Mouse (Mus musculus): Measurements from ENCODE around the gene Trim30b.
"Not testable (repeated sequence)": the region's sequence is repeated elsewhere in the genome, so short reads cannot be mapped to it uniquely, and the experiment has no call there.

Gene Trim30b

DNA sequence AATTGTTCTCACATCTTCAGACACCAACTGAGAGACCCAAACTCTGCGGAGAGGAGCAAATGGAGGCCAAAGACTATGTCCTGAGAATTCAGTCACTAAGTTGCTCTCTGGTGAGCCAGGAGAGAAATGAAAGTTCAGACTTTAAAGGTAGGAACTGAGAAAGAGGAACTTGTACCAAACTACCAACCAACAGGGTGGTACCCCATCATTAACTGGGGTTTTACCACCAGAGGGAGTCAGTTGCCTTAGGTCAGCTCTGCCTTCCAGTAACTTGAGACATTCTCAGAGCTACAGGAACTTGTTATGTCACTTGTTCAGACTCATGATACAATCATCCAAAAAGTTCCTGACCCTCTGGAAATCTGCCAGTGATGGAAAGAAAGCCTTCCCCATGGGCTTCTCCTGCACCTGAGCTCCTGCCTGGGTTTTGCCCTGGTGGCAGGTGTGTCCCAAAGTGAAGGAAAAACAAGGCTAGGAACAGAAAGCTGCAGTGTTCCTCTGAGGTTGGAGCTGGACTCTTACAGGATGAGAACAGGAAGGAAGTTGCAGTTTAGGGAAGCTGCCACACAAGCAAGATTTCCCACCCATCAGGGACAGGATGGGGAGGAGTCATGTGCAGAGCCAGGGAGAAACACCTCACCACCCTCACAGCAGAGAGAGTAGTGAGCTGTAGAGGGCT is at the start of gene Trim30b:
TSS of gene Trim30b (minus strand) at position 149 of the 679 bp plus-strand sequence.
- DNase-seq, result no peak

DNA sequence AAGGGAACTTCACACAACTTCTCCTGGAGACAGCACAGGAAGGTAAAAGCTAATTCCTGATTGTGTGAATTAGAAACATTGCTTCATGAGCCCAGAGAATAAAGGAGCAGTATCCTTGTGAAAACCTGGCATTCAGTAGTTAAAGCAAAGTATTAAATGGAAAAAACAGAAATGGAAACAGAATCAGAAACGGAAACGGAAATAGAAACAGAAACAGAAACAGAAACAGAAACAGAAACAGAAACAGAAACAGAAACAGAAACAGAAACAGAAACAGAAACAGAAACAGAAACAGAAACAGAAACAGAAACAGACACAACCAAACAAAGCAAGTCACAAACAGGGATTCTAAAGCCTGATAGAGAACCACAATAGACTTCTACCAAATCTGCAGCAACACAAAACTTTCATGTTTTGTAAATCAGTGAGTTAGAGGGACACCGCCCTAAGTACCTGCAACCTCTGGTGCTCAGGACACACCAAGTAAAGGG is 34.8 kb upstream of the Trim30b start:
- no peak for DNase-seq

DNA sequence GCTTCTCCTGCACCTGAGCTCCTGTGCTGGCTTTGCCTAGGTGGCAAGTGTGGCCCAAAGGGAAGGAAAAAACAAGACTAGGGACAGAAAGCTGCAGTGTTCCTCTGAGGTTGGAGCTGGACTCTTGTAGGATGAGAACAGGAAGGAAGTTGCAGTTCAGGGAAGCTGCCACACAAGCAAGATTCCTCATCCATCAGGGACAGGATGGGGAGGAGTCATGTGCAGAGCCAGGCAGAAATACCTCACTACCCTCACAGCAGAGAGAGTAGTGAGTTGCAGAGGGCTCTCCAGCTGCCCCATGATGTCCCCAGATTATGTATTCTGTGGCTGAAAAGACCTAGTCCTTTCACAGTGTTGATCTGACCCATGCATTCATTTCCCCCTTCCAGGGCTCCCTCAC is 31.5 kb upstream of the Trim30b start:
- no peak for DNase-seq

DNA sequence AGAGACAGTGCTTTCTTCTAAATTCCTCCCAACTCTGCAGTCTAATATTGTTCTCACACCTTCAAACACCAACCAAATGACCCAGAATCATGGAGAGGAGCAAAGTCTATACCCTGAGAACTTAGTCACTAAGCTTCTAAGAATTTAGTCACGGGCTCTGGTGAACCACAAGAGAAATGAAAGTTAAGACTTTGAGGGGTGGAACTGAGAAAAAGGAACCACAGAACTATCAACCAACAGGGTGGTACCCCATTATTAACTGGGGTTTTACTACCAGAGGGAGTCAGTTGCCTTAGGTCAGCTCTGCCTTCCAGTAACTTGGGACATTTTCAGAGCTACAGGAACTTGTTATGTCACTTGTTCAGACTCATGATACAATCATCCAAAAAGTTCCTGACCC is 31.0 kb upstream of the Trim30b start, which contains the start of gene Trim30c:
TSS of gene Trim30c (minus strand) at position 140 of the 400 bp plus-strand sequence.
- no peak for DNase-seq

DNA sequence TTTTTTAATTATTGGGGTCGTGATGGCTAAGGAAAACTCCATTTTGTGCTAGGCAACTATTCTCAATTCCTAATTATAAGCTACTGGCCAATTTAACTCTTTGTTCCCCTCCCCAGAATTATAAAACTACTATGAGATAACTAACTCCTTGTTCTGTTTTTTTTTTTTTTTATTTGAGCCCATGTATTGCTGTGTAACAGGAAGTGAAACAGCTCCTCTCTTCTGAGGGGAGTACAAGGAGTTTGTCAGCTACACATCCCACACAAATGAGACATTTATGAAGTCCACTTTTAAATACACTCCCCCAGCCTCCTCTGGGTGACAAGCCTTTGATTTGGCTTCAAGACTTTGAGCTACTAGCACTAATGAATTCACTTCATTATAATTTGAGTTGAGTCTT is 28.8 kb upstream of the Trim30b start:
- DNase-seq, result no peak

DNA sequence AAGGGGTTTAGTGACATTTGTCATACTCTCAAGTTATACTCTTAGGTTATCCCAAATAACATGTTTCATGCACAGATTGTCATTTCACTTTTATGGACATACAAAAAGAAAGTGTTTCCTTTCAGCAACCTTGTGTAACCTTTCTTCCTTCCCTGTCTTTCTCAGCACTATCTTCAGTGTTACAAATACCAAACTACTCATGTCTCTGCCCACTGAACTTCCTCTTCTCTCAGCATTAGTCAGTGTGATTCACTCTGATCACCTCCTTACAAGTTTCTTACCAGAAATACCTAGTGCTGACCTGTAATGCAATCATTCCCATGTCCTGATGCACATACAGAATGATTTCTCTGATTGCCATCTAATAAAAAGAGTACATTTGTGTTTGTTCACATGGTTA is 3.3 kb downstream of the Trim30b start:
- DNase-seq, result no peak

DNA sequence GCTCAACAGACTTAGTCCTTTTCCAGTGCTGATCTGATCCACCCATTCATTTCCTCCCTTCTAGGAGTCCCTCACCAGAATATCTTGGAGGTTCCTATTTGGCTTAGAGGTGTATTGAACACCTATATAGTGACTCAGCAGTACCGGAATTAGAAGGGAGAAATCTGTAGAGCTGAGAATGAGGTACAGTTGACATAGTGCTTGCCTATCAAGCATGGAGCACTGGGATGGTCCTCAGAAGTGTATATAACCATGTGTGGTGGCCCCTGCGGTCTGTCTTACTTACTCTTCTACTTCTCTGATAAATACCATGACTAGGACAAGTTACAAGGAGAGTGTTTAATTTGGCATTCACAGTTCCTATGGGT is 16.1 kb downstream of the Trim30b start:
- DNase-seq, result no peak

DNA sequence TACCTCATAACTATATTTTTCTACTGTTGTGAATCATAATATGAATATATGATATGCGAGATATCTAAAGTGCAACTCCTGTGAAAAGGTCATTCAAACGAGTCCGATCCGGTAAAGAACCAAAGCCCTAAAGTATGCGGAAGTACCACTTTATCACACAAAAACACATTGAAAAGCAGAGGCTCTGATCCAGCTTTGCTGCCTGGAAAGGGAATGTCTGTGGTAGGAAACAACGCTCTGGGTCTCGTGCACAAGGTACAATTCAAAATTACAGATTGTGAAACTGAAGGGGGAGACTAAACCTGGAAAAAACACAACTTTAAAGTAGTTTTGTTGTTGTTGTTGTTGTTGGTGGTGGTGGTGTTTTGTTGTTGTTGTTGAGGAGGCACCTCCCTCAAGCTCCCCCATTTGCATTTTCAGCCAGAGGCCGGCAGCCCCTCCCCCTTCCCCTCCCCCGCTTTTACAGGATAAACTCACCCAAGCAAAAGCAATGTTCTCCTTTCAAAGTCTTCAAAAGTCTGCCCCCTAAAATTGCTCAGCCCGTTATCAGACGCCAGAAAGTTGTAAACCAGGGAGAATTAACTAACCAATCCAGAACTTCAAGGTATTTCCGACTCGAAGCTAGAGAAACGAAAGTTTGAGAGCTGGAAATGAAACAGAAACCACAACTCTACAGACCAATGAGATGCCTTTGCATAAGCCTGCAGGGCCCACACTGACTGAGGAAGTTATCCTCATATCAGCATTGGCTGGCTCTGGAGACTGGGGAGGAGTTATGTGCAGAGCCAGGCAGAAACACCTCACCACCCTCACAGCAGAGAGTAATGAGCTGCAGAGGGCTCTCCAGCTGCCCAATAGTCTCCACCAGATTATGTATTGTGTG is 16.7 kb downstream of the Trim30b start, which contains the start of gene Trim12c:
TSS of gene Trim12c (minus strand) at position 646 of the 883 bp plus-strand sequence.
- no peak for DNase-seq

DNA sequence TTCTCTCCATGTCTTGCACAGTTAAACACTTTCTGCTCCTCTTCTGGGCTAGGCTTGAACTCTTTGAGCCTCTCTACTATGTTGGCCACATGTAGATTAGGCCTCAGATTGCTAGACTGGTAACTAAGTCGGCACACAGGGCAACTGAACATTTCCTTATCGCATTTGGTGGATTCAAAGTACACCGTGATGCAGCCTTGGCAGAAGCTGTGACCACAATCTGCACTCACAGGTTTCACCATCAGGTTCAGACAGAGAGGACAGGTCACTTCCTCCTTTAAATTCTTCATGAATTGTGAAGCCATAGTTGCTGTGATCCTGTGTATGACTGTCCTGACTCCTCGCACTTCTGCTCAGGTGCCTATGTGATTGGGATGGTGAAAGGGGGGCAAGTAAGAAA is 21.6 kb downstream of the Trim30b start:
- DNase-seq, result not testable (repeated sequence)

DNA sequence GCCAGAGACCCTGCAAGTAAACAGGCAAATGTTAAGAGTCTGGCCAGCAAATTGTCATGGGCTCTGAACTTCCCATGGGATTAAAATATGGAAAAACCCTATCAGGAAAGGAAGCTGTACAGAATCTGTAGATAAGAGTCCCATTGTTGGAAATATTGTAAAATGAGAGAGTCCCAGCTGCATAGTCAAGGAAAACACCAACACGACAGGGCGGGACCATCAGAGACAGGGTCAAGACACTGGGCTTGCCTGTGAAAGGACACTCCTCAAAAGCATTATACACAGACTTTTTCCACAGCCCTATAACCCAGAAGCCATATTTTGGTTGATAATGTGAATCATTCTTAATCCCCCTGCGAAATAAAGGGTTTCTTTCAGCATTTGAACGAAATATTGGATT is 28.9 kb downstream of the Trim30b start:
- DNase-seq, result not testable (repeated sequence)

DNA sequence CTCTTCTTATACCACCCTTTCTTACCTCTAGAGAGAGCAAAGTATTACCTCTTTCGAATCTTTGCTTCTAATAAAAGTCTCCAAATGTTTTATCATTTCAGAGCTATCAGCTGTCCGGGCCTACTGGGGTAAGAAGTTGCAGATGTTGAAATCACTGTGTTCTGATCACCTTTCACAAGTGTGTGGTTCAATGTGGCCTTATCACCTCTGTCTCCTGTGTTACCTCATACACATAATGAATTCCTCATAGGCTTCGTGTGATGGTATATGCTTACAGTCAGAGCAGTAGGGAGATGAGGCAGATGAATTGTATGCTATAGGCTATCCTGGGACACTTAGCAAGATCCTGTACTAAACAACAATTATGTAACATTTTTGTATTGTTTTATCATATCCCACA is 34.1 kb downstream of the Trim30b start:
- DNase-seq, result not testable (repeated sequence)

DNA sequence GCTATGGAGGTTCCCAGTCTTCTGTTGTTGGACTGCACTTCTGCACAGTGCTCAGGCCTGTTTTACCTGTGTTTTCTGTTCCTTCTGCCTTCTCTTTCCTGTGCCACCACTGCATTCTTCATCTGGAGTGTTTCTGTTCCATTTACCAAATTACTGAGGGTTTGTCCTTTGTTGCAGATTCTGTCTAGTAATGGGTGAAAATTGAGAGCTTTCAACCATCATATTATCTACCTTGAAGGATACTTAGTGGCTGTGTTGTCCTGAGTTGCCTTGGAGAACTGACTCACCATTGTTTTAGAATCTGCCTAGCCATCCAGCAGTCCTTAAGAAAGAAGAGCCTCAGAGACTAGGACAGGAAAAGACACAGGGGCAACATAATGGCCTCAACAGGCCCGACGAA is 40.5 kb downstream of the Trim30b start, which contains the start of gene Trim34b:
TSS of gene Trim34b (plus strand) at position 301 of the 400 bp plus-strand sequence.
- not testable (repeated sequence) for DNase-seq

DNA sequence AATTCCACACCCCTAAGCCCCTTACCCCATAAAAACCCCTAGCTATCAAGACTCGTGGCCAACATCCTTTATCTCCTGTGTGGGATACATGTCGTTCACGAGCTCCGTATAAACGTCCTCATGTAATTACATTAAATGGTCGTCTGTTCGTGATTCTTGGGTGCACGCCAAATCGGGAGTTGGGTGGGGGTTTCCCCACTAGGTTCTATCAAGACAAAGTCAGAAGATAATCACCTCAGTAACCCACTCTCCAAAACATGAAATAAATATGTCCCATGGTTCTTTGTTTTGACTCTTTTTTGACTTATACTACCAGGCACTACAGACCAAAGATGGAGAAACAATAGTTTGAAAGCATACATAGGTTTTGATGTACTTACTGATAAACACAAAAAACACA is 47.7 kb downstream of the Trim30b start:
- DNase-seq, result no peak

DNA sequence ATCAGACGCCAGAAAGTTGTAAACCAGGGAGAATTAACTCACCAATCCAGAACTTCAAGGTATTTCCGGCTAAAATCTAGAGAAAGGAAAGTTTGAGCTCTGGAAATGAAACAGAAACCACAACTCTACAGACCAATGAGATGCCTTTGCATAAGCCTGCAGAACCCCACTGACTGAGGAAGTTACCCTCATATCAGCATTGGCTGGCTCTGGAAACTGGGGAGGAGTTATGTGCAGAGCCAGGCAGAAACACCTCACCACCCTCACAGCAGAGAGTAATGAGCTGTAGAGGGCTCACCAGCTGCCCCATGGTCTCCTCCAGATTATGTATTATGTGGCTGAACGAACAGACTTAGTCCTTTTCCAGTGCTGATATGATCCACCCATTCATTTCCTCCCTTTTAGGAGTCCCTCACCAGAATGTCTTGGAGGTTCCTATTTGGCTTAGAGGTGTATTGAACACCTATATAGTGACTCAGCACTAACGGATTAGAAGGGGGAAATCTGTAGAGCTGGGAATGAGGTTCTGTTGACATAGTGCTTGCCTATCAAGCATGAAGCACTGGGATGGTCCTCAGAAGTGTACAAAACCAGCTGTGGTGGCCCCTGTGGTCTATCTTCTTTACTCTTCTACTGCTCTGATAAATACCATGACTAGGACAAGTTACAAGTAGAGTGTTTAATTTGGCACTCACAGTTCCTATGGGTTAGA is 54.2 kb downstream of the Trim30b start, which contains the start of gene Trim12a:
TSS of gene Trim12a (minus strand) at position 98 of the 712 bp plus-strand sequence.
- DNase-seq, result not testable (repeated sequence)

DNA sequence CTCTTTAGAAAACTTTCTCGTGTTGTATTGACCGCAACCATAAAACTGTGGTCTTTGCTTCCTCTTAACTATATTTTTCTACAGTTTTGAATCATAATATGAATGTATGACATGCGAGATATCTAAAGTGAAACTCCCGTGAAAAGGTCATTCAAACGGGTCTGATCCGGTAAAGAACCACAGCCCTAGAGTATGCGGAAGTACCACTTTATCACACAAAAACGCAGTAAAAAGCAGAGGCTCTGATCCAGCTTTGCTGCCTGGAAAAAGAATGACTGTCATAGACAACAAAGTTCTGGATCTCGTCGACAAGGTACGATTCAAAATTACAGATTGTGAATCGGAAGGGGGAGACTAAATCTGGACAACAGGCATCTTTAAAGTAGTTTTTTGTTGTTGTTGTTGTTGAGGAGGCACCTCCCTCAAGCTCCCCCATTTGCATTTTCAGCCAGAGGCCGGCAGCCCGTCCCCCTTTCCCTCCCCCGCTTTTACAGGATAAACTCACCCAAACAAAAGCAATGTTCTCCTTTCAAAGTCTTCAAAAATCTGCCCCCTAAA is 54.8 kb downstream of the Trim30b start:
- DNase-seq, result no peak
